Mouse (Mus musculus): Measurements from ENCODE around the gene Ipo9. TPM values are rescaled to one million over a fixed set of nuclear protein-coding genes. Genes with fewer than 3 reads are reported as not detected.

Ipo9 gene
- 0.55 and 0.62 TPM in 2 replicates for polyA plus RNA-seq (2012)

DNA sequence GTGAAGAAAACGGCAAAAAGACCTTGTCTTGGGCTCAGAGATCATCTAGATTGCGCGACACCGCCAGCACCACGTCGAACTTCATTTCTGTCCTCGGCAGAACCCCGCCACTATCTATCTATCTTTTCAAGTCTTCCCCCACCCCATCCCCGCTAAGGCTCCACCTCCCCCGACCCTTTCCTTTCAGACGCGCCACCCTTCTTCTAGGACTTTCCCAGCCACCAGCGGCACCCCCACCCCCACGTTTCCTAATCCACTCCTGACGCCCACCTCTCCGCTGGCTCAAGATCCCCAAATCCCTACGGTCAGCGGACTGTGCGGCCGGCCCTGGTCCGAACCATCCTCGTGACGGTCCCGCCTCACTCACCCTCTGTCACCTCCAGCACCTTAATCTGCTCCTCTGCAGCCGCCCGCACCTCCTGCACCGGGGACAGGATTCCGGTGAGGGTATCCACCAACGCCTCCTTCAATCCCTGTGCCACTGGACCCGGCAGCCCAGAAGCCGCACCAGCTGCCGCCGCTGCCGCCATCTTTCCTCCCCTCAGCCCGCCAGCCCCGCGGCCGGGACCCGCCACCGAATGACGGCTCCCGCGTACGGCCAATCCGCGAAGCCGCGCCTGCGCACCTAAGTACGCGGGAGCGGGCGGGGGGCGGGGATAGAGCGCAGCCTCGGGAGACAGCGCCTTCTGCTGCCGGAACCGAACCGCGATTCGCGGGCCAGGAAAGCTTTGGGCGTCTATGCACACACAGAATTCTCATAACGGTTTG lies at the start of gene Ipo9:
Gene Ipo9, minus strand, starts transcription at position 599 of the 768 bp plus-strand sequence.
- H3K4me3 ChIP-seq (replicated peaks), result peak within 1 kb of the TSS; percentile 99
- peaks cover 34% of the 10 kb centered on the region for H3K4me1 ChIP-seq (ENCODE audit: control insufficient read depth)
- H3K27me3 ChIP-seq (ENCODE audit: control insufficient read depth), result no peaks in the 10 kb centered on the region
- H3K36me3 ChIP-seq (ENCODE audit: control insufficient read depth), result peaks cover 25% of the 10 kb centered on the region
- H3K9me3 ChIP-seq (ENCODE audit: control insufficient read depth, low read length), result no peaks in the 10 kb centered on the region
- TF ChIP-seq GATA1 (IDR thresholded peaks at IDR 0.05; ENCODE audit: low read length) (no peak), TAL1 (IDR thresholded peaks at IDR 0.05; ENCODE audit: low read length) (no peak)

DNA sequence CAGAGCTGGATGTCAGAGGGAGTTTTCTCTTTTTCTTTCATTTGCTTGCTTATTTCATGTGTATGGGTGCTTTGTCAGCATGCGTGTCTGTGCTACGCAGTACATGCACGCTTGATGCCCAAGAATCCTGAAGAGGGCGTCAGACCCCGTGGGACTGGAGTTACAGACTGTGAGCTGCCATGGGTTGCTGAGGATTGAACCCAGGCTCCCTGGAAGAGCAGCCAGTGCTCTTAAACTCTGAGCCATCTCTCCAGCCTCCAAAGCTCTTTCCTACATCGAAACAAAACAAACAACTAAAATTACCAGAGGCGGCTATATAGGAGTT lies 45.2 kb upstream of the Ipo9 start:
- Histone ChIP-seq H3K4me1 (ENCODE audit: control insufficient read depth) (no peaks in the 10 kb centered on the region), H3K4me3 (replicated peaks) (no peak overlapping the region), H3K27me3 (ENCODE audit: control insufficient read depth) (no peaks in the 10 kb centered on the region), H3K36me3 (ENCODE audit: control insufficient read depth) (no peaks in the 10 kb centered on the region; the same call in 1 of the 2 replicates), H3K9me3 (ENCODE audit: control insufficient read depth, low read length) (no peaks in the 10 kb centered on the region)
- TF ChIP-seq TAL1 (IDR thresholded peaks at IDR 0.05; ENCODE audit: low read length), result no peak
- no peak for TF ChIP-seq GATA1 (IDR thresholded peaks at IDR 0.05; ENCODE audit: low read length)

DNA sequence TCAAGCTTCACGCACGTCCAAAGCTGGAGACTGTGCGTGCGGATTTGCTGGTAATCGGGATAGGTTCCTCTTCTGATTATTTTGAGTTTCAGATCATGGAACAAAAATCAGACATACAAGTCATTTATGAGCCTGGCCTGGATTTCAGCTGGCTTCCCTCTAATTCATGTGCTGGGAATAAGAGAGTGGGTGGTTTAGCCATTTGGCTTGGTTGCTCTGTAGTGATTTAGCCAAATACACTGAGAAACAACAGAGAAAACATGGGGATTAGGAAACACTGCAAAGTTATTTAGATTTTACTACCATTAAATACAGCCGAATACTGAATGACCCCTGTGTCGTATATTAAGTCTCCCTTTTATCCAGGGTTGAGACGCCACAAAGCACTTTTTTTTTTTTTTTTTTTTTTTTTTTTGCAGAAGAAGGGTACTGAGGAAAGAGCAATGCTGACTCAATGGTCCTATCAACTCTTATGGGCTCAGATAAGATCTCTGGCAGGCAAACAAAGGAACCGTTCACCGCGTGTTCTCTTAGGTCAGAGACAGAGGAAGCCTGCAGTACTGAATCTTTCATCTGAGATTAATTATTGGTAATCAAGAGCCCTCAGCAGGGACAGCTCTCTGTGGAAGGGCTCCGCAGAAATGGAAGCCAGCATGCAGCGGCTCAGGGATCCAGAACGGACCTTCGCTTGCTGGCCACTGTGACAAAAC lies 44.7 kb upstream of the Ipo9 start:
- Histone ChIP-seq H3K36me3 (ENCODE audit: control insufficient read depth) (no peaks in the 10 kb centered on the region; the same call in 1 of the 2 replicates), H3K9me3 (ENCODE audit: control insufficient read depth, low read length) (no peaks in the 10 kb centered on the region), H3K4me1 (ENCODE audit: control insufficient read depth) (no peaks in the 10 kb centered on the region), H3K4me3 (replicated peaks) (no peak overlapping the region), H3K27me3 (ENCODE audit: control insufficient read depth) (no peaks in the 10 kb centered on the region)
- TF ChIP-seq GATA1 (IDR thresholded peaks at IDR 0.05; ENCODE audit: low read length) (no peak), TAL1 (IDR thresholded peaks at IDR 0.05; ENCODE audit: low read length) (no peak)

DNA sequence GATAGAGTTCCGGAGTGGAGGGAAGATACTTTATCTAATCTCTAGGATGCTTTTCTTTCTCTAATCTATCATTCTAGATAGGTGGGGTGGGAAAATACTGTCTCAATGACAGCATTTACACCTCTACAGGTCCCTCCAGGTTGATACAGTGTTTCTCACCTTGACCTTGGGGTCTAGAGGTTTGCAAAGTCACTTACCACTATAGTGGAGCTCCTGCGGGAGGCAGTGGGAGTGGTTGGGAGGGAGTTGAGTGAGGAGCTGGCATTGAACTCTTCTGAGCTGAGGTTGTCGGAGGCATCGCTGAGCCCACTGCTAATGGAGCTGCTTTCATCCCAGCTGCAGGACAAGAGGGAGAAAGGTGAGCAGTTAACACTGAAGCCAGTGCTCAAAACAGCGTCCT lies 42.2 kb upstream of the Ipo9 start:
- Histone ChIP-seq H3K9me3 (ENCODE audit: control insufficient read depth, low read length) (no peaks in the 10 kb centered on the region), H3K4me3 (replicated peaks) (no peak overlapping the region), H3K36me3 (ENCODE audit: control insufficient read depth) (no peaks in the 10 kb centered on the region; the same call in 1 of the 2 replicates), H3K27me3 (ENCODE audit: control insufficient read depth) (no peaks in the 10 kb centered on the region), H3K4me1 (ENCODE audit: control insufficient read depth) (peaks cover 5% of the 10 kb centered on the region)
- TF ChIP-seq GATA1 (IDR thresholded peaks at IDR 0.05; ENCODE audit: low read length) (no peak), TAL1 (IDR thresholded peaks at IDR 0.05; ENCODE audit: low read length) (no peak)

DNA sequence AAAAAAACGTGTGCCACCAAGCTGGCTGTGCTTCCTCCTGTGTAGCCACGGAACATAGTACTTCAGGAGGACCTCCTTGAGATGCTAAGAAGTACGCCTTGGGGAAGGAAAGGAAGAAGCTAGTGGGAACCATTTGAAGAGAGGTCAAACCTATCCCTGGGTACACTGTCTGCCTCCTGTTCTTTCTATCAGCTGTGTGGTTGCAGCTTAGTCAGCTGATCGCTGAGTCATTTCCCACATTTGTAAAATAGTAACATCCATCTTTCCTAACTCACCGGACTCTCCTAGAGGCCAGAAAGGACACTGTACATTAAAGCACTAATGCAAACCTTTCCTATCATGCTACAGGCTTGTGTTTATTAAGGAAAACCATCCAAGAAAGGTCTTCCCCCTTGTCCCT lies 41.4 kb upstream of the Ipo9 start:
- no peaks in the 10 kb centered on the region; the same call in 1 of the 2 replicates for H3K36me3 ChIP-seq (ENCODE audit: control insufficient read depth)
- peaks cover 13% of the 10 kb centered on the region for H3K4me1 ChIP-seq (ENCODE audit: control insufficient read depth)
- TF ChIP-seq GATA1 (IDR thresholded peaks at IDR 0.05; ENCODE audit: low read length) (no peak), TAL1 (IDR thresholded peaks at IDR 0.05; ENCODE audit: low read length) (no peak)
- no peak overlapping the region for H3K4me3 ChIP-seq (replicated peaks)
- no peaks in the 10 kb centered on the region for H3K9me3 ChIP-seq (ENCODE audit: control insufficient read depth, low read length)
- no peaks in the 10 kb centered on the region for H3K27me3 ChIP-seq (ENCODE audit: control insufficient read depth)

DNA sequence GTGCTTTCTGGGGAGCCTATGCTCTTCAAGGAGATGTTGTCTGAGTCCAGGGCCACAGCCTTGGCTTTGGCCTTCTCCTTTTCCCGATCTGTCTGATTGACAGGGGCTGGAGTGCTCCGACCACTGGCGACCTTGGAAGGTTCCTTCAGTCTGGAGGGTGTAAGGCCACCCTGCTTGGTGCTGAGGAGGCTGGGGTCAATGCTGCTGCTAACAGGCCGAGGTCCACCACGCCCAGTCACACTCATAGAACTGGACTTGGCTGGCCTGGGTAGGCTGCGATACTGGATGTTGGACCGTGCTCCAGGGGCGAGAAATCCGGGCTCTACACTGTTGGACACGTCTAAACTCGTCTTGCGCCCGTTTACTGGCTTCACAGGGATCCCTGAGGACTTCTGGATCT lies 40.2 kb upstream of the Ipo9 start:
- Histone ChIP-seq H3K4me3 (replicated peaks) (no peak overlapping the region), H3K27me3 (ENCODE audit: control insufficient read depth) (no peaks in the 10 kb centered on the region), H3K9me3 (ENCODE audit: control insufficient read depth, low read length) (no peaks in the 10 kb centered on the region), H3K4me1 (ENCODE audit: control insufficient read depth) (peaks cover 21% of the 10 kb centered on the region), H3K36me3 (ENCODE audit: control insufficient read depth) (no peaks in the 10 kb centered on the region; the same call in 1 of the 2 replicates)
- TF ChIP-seq GATA1 (IDR thresholded peaks at IDR 0.05; ENCODE audit: low read length), result no peak
- TF ChIP-seq TAL1 (IDR thresholded peaks at IDR 0.05; ENCODE audit: low read length), result no peak

DNA sequence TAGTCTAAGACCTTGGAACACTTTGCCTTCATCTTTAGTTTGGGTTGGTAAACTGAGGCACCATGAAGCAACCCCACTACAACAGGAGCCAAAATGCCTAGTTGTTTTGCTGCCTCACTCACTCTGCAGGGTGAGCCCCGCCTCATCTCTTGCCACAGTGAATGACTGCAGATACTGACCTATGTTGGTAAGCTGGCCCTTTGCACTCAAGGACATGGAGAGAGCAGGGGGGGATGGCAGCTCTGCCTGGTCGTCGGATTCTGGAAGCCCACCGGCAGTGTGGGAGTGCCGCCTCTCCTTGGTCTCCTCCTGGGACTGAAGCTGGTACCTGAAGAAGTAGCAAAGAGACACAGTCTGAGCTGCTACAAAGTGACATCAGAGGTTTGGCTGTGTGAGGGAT lies 37.2 kb upstream of the Ipo9 start:
- H3K9me3 ChIP-seq (ENCODE audit: control insufficient read depth, low read length), result no peaks in the 10 kb centered on the region
- peak overlapping the region; percentile 33 for H3K4me3 ChIP-seq (replicated peaks)
- no peaks in the 10 kb centered on the region; the same call in 1 of the 2 replicates for H3K36me3 ChIP-seq (ENCODE audit: control insufficient read depth)
- H3K27me3 ChIP-seq (ENCODE audit: control insufficient read depth), result no peaks in the 10 kb centered on the region
- peaks cover 21% of the 10 kb centered on the region for H3K4me1 ChIP-seq (ENCODE audit: control insufficient read depth)
- TF ChIP-seq GATA1 (IDR thresholded peaks at IDR 0.05; ENCODE audit: low read length), result no peak
- TF ChIP-seq TAL1 (IDR thresholded peaks at IDR 0.05; ENCODE audit: low read length), result no peak

DNA sequence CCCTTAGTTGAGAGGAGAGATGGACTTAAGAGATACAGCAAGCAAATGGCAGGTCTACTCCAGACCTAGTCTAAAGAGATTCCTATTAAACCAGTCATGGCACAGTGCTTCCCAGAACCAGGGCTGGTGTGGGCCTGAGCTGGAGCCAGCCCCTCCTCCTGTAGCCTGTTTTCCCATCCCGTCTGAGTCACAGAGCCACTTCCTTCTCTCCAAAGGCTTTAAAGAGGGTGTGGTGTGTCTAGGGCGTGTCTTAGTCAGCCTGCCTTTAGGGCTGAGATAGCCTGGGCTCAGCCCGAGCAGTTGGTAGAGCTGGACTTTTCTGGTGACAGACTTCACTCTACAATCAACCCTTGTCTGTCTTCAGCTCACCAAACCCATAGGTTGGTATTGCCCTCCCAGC lies 36.6 kb upstream of the Ipo9 start:
- TF ChIP-seq GATA1 (IDR thresholded peaks at IDR 0.05; ENCODE audit: low read length) (no peak), TAL1 (IDR thresholded peaks at IDR 0.05; ENCODE audit: low read length) (no peak)
- no peaks in the 10 kb centered on the region for H3K27me3 ChIP-seq (ENCODE audit: control insufficient read depth)
- no peaks in the 10 kb centered on the region; the same call in 1 of the 2 replicates for H3K36me3 ChIP-seq (ENCODE audit: control insufficient read depth)
- peak overlapping the region; percentile 33 for H3K4me3 ChIP-seq (replicated peaks)
- no peaks in the 10 kb centered on the region for H3K9me3 ChIP-seq (ENCODE audit: control insufficient read depth, low read length)
- H3K4me1 ChIP-seq (ENCODE audit: control insufficient read depth), result peaks cover 21% of the 10 kb centered on the region

DNA sequence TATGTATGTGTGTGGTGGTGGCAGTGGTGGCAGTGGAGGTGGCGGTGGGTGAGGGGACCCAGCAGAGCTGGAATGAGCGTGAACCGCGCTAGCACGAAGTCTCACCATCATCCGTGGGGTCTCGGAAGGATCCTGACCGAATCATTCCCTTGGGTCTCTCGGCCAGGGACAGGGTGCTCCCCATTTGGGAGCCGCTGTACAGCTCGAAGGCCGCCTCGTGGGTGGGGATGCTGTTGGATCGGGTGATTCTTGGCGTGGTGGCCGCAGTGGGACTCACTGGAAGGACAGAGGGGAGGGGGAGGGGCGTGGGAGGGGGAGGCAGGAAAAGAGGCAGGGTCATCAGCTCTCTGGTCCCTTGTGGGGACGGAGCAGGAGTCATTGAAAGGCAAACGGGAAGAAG lies 35.4 kb upstream of the Ipo9 start:
- Histone ChIP-seq H3K4me1 (ENCODE audit: control insufficient read depth) (peaks cover 21% of the 10 kb centered on the region), H3K27me3 (ENCODE audit: control insufficient read depth) (no peaks in the 10 kb centered on the region), H3K36me3 (ENCODE audit: control insufficient read depth) (no peaks in the 10 kb centered on the region; the same call in 1 of the 2 replicates), H3K4me3 (replicated peaks) (no peak overlapping the region), H3K9me3 (ENCODE audit: control insufficient read depth, low read length) (no peaks in the 10 kb centered on the region)
- TF ChIP-seq TAL1 (IDR thresholded peaks at IDR 0.05; ENCODE audit: low read length) (no peak), GATA1 (IDR thresholded peaks at IDR 0.05; ENCODE audit: low read length) (no peak)

Data from erythroblast, embryonic 14.5 days (primary cell).